Mouse (Mus musculus) olfactory bulb, adult 2 months (tissue): ENCODE data around the gene Nipbl. TPM values are rescaled to one million over a fixed set of nuclear protein-coding genes. Genes with fewer than 3 reads are reported as not detected.
A peak's percentile ranks its signal among the peaks of the same experiment; 100 is the strongest.
"Not testable (repeated sequence)": the region's sequence is repeated elsewhere in the genome, so short reads cannot be mapped to it uniquely, and the experiment has no call there.

Experiments
- H3K27ac ChIP-seq: fragments of 200-500 bp; 2 replicates; pipeline ENCODE4 v1.5.1; 2012; ENCODE audit warnings: low read depth, low read length; ENCODE audit not compliant: insufficient read depth
- H3K4me1 ChIP-seq: fragments of 200-500 bp; 2 replicates; pipeline ENCODE4 v1.6.1; 2012; ENCODE audit warnings: low read length; ENCODE audit not compliant: control insufficient read depth, insufficient read depth
- H3K4me3 ChIP-seq: fragments of 200-500 bp; 2 replicates; pipeline ENCODE4 v1.5.1; 2012; ENCODE audit warnings: mild to moderate bottlenecking, low read depth, low read length, moderate library complexity; ENCODE audit not compliant: insufficient read depth
- CTCF ChIP-seq: fragments of 200-500 bp; IDR thresholded peaks from 2 replicates; pipeline ENCODE4 v1.5.1; 2012; ENCODE audit warnings: low read depth, mild to moderate bottlenecking, low read length, moderate library complexity; ENCODE audit not compliant: insufficient read depth
- POLR2A ChIP-seq: fragments of 200-500 bp; IDR thresholded peaks from 2 replicates; pipeline ENCODE4 v1.6.1; 2012; ENCODE audit warnings: mild to moderate bottlenecking, low read depth, low read length, moderate library complexity; ENCODE audit not compliant: insufficient read depth
- WGBS: fragments of 180-500 bp; shearing (Covaris S2); methylation state at CpG from one replicate; pipeline ENCODE4 v1.1.7; 2018; 5-methylcytosine and 5-hydroxymethylcytosine counted together
- polyA plus RNA-seq: library from polyadenylated mRNA; stranded (reverse); fragments of >200 nt; gene quantifications from 2 replicates; pipeline ENCODE4 v1.2.4, GENCODE M21; 2012; ENCODE audit warnings: low replicate concordance; ENCODE audit not compliant: missing spikeins, insufficient read depth, insufficient read length

Gene Nipbl
- polyA plus RNA-seq, 1 experiment: 161 TPM

GRCm38 (mm10) chr15:8279929-8280610 is 164.2 kb downstream of the Nipbl start:
- no peak for TF ChIP-seq POLR2A
- no peak for TF ChIP-seq CTCF
- Histone ChIP-seq H3K4me1 (peaks cover 8% of the 10 kb centered on the region), H3K4me3 (peak overlapping the region; percentile 34; the same call in 1 of the 2 replicates), H3K27ac (no peak overlapping the region)
- 36% methylated on average over 19 of the region's 20 CpGs for WGBS

DNA sequence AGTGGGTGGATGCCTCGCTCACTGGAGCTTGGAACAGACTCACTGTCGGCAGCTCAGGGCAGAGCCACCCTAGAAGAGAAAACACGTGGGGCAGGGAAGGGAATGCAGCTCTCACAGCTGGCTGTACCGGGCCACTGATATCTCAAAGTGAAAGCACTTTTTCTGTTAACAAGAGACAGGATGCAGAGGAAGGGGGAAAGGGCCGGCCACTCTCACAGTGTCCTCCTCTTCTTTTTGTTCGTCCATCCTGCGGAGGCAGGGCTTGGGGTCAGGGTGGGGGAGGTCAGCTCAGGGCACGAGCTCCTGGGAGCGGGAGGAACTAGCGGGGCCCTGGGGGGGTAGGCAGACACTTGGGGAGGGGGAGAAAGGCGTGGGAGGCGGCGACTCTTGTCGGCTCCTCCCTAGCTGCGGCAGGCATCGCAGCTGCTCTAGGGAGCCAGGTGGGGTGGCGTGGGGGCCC is 164.9 kb downstream of the Nipbl start:
- Histone ChIP-seq H3K4me1 (peaks cover 8% of the 10 kb centered on the region), H3K27ac (no peak overlapping the region), H3K4me3 (peak overlapping the region; percentile 49)
- WGBS: 26% methylated on average over 17 of the region's 17 CpGs
- TF ChIP-seq CTCF (no peak), POLR2A (no peak)

DNA sequence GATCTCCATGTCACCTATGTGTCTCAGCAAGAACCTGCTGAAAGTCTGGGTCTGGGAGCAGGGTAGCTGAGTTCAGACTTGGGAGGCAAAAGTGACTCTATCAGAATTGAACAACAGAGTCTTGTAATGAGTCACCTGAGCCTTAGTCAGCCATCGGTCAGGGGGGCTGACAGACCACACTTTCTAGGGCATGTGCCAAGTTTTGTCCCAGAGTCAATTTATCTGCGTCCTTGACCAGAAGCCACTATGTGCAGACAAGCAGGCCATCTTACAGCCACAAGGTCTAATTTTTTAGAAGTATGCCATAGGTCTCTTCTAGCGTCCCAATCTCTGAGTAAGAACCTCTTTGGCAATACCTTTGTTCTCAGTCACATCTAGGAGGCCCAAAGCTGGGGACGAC is 166.3 kb downstream of the Nipbl start:
- 93% methylated on average over 4 of the region's 4 CpGs for WGBS
- not testable (repeated sequence) for H3K27ac ChIP-seq, H3K4me1 ChIP-seq, H3K4me3 ChIP-seq

DNA sequence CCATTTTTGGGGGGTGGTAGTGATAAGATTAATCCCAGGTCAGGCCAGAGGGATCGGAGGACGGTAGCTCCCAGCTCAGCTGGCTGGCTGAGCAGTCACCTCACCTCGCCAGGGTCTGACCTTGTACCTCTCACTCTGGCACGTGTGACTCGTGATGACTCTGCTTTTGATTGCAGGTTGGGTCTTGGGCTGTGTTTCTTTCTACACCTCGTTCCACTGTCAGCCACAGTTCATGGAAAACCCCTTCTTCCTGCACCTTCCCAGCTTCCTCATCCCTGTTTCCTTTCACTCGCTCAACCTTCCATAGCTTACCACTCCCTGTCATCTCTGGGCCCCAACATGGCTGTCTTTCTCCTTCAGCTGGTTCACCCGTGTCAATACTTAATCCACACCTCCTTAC is 172.3 kb downstream of the Nipbl start:
- Histone ChIP-seq H3K27ac (no peak overlapping the region), H3K4me1 (no peaks in the 10 kb centered on the region), H3K4me3 (no peak overlapping the region)
- WGBS: 87% methylated on average over 8 of the region's 8 CpGs
- TF ChIP-seq CTCF: no peak
- no peak for TF ChIP-seq POLR2A

DNA sequence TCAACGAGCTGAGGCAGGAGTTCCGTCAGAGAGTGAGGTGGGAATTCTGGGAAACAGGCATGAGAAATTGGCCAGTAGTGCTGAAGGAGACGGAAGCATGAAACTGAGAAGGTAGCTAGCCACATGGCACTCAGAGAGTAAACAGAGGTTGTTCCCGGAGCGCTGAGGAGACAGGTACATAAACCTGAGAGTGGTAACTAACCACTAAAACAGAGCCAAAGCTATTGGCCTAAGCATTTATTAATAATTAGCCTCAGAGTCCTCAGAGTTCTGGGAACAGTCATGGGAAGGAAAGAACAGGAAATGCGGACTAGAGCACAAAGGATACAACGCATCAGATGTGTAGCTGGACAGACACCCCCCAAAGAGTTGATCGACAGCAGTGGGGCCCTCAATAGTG is 176.0 kb downstream of the Nipbl start:
- Histone ChIP-seq H3K27ac (no peak overlapping the region), H3K4me3 (no peak overlapping the region), H3K4me1 (no peaks in the 10 kb centered on the region)
- TF ChIP-seq POLR2A (no peak), CTCF (no peak)
- whole genome bisulfite sequencing: 92% methylated on average over 8 of the region's 8 CpGs

DNA sequence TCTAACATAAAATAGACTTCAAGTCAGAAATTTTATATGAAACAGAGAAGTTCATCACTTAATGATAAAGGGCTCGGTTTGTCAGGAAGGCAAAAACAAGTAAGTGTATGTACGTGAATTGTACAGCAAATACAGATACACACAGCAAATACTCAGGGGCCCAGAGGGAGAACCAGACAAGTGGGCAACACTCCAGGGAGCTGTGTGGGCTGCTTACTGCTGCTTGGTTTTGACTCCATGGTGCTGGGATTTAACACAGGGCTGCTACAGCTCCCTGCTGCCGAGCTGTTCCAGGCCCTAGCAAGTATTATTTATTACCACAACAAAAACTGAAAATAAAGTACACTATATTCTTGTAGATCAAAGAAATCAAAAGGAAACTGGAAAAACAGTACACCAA is 177.1 kb downstream of the Nipbl start:
- no peak for TF ChIP-seq CTCF
- TF ChIP-seq POLR2A: no peak

DNA sequence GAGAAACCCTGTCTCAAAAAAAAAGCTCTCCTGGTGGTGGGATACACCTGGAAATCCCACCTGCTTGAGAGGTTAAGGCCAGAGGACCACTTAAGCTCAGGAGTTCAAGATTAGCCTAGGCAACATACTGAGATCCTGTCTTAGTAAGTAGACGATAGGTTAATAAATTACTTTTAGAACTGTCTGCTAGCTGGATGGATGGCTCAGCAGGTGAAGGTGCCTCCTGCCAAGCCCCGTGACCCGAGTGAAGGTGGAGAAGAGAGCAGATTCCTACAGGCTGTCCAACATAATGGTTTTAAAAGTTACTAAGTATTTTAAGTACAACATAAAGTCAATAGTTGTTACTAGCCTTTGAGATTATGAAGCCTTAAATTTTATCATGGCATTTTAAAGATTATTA is 178.3 kb downstream of the Nipbl start:
- Histone ChIP-seq H3K4me1 (no peaks in the 10 kb centered on the region), H3K4me3 (no peak overlapping the region), H3K27ac (no peak overlapping the region)
- WGBS: 94% methylated on average over 3 of the region's 3 CpGs
- TF ChIP-seq CTCF: no peak
- TF ChIP-seq POLR2A: no peak

More for the DNA sequence above, 177.1 kb downstream of the Nipbl start:
- WGBS: 89% methylated on average over 3 of the region's 3 CpGs
- H3K27ac ChIP-seq: no peak overlapping the region
- H3K4me1 ChIP-seq: no peaks in the 10 kb centered on the region
- H3K4me3 ChIP-seq: no peak overlapping the region

Other genes starting within 250 kb of the Nipbl start
- gene Gm2310, start 75.5 kb upstream of the Nipbl start, polyA plus RNA-seq: not detected in 2 replicates